Mouse (Mus musculus): ENCODE results near the gene Hist1h2ai.

The Hist1h2ai gene

GRCm38 (mm10) chr13:21715864-21716539 lies at the start of gene Hist1h2ai, which contains the start of gene Hist1h2bl:
Hist1h2ai (plus strand) TSS chr13:21716422.
Hist1h2bl (minus strand) TSS chr13:21716143.
- DNase-seq (ENCODE audit: low read depth) = peak; percentile 100

- DNase-seq (ENCODE audit: low read depth) = no peak
Observed at GRCm38 (mm10) chr13:21677305-21677704, 38.9 kb upstream of the Hist1h2ai start, which contains the start of gene Olfr1360. Olfr1360 (minus strand) TSS chr13:21677405.

GRCm38 (mm10) chr13:21697811-21698210 lies 18.4 kb upstream of the Hist1h2ai start, which contains the start of gene Olfr1359:
Olfr1359 (plus strand) TSS chr13:21698111.
- no peak for DNase-seq (ENCODE audit: low read depth)

DNA sequence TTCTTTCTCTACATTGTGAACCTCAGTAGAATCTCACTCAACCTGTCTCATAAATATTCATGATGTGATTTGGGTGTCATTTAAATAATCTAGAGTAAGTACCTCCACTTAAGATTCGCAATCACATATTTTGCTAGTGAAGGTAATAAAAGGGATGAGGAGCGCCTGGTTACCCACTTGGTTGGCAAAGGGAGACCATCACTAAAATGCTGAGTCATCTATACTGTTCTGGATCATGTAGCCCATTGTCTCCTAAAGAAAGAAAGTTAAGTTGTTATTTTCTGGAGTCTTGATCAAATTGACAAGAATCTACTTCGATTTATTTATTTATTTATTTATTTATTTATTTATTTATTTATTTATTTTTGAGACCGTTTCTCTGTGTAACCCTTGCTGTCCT lies 9.6 kb upstream of the Hist1h2ai start:
- DNase-seq (ENCODE audit: low read depth) = no peak

GRCm38 (mm10) chr13:21710031-21710711 lies 6.1 kb upstream of the Hist1h2ai start:
- peak; percentile 90 for DNase-seq (ENCODE audit: low read depth)

- DNase-seq (ENCODE audit: low read depth) = peak; percentile 88
Observed at GRCm38 (mm10) chr13:21710821-21711525, 5.2 kb upstream of the Hist1h2ai start.

DNA sequence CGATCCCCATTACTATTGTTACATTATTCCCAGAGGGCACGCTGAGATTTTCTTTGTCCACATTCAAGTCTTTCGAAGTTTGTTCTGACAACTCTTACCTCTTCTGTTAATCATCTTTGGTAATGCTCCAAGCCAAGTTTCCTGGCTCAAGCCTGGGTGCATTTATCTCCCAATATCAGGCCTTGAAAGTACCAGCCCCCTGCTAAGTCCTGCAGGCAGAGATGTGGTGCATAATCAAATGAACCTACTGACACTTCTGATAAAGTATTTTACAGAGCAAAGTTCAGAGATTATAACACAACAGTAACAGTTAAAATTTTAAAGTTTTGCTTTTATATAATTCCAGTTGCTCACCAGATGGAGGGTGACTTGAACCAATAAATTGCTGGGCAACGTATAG lies 4.5 kb upstream of the Hist1h2ai start:
- DNase-seq (ENCODE audit: low read depth) = peak; percentile 64

GRCm38 (mm10) chr13:21714725-21715124 lies 1.5 kb upstream of the Hist1h2ai start:
- DNase-seq (ENCODE audit: low read depth) = peak; percentile 91

- DNase-seq (ENCODE audit: low read depth) = peak; percentile 91
Observed at GRCm38 (mm10) chr13:21715131-21715863, 925 bp upstream of the Hist1h2ai start.

- peak; percentile 93 for DNase-seq (ENCODE audit: low read depth)
Observed at GRCm38 (mm10) chr13:21716540-21717391, 544 bp downstream of the Hist1h2ai start.

- DNase-seq (ENCODE audit: low read depth) = peak; percentile 99
Observed at GRCm38 (mm10) chr13:21717397-21718357, 1.5 kb downstream of the Hist1h2ai start, which contains the start of gene Hist1h3h. Hist1h3h (plus strand) TSS chr13:21717659.

DNA sequence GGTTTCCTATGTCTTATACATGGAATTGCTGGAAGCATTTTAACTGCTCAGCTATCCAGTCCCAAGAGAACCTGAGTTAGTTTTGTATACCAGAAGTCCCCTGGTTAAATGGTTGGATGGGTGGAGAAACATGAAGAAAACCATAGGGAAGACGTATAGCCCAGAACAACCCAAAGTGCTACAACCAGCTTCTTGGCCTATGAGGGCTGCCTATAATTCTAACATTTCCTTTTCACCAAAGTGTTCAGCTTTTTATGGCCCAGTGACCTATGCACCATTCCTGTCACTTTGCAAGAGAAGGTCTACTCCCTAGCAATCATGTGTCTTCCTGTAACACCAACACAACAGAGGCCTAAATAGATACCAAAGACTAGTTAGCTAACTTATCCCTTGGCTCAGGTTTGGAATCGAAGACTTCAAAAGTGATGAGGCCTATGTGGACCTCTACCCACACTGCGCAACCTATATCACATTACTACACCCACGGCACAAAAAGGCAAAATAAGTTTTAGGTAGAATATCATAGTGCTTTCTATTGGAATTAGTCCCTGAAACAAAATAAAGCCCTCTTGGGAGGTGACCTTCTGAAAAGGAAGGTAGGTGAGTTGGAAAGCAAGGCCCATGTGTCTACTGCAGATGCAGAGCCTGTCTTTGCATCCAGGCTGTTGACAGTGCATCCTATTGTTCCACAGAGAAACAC lies 2.3 kb downstream of the Hist1h2ai start:
- DNase-seq (ENCODE audit: low read depth) = peak; percentile 85

DNA sequence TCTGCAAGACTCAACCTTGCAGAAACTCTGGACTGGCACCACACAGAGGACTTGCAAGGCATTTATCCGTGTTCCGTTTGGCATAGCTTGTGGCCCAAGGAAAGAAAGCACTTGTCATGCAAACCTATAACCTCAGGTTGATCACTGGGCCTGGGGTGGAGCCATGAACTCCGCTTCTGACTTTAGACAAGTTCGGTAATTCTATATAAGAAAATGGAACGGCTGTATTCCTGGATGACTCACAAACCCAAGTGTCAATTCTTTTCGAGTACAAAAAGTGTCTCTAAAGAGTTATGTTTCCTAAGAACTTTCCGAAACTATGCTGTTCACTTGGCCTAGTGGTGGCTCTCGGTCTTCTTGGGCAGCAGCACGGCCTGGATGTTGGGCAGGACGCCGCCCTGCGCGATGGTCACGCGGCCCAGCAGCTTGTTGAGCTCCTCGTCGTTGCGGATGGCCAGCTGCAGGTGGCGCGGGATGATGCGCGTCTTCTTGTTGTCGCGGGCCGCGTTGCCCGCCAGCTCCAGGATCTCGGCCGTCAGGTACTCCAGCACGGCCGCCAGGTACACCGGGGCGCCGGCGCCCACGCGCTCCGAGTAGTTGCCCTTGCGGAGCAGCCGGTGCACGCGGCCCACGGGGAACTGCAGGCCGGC lies 5.0 kb downstream of the Hist1h2ai start:
- peak; percentile 89 for DNase-seq (ENCODE audit: low read depth)

DNA sequence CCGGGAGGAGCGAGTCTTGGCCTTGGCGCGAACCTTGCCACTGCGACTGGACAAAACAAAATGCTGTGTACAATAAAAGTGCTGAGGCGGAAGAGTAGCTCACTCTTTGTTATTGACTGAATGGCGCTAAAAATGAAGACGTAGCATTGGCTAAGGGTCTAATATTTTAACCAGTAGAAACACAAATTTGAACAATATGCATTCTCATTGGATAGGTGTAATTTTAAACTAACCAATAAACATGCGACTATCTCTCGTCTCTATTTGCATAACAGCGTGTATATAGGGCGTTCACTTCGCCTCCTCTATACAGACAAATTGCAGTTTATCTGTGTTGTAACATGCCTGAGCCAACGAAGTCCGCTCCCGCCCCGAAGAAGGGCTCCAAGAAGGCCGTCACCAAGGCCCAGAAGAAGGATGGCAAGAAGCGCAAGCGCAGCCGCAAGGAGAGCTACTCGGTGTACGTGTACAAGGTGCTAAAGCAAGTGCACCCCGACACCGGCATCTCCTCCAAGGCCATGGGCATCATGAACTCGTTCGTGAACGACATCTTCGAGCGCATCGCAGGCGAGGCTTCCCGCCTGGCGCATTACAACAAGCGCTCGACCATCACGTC lies 5.6 kb downstream of the Hist1h2ai start, which contains the start of gene Hist1h2bm:
Hist1h2bm (plus strand) TSS at position 288 of the 616 bp plus-strand sequence.
- DNase-seq (ENCODE audit: low read depth) = peak; percentile 99

- DNase-seq (ENCODE audit: low read depth) = peak; percentile 86
Observed at GRCm38 (mm10) chr13:21722373-21722925, 6.2 kb downstream of the Hist1h2ai start.

- DNase-seq (ENCODE audit: low read depth) = peak; percentile 67
Observed at GRCm38 (mm10) chr13:21722993-21723836, 7.0 kb downstream of the Hist1h2ai start.
